Mouse (Mus musculus): ENCODE measurements at regions not wholly inside any gene's neighbourhood (a gene's known extent, or its start where the extent isn't known, plus 50 kb on each side); places are given as distances from the start of the nearest gene placed in this dataset.

DNA sequence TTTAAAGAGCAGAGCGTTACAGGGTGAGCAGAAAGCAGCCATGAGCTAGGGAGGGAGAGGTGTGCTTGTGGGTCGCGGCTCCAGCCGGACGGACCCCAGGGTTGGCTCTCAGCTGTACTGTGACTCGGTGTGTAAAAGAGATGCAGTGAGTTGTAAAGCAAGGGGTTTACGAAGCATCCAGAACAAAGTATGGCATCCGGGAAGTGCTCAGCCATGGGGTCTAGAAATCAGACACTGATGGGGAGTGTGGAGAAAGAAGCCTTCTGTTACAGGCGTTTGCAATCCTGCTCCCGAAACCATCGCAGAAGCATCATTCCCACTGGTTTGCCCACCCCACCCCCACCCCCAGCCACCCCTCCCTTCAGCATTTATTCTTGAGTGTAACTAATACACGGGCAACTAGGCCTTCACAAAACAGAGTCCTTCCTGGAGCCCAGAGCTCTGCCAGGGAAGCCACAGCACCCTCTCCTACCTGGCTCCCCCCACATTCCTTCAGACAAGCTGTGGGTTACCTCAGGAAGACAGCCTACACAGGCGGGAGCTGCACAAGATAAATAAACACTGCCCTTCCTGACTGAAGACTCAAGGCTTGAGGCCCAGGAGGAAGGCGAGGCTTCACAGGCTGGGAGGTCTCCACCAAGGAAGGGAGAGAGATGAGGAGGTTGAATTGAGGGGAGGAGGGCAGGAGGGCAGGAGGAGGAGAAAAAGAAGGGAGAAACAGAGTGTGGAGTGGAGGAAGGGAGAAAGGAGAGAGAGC, 133.1 kb downstream of the Nufip1 start:
- peak overlapping the region; percentile 36; the same call in 1 of the 2 replicates for H3K9ac ChIP-seq (replicated peaks; ENCODE audit: low read length)

DNA sequence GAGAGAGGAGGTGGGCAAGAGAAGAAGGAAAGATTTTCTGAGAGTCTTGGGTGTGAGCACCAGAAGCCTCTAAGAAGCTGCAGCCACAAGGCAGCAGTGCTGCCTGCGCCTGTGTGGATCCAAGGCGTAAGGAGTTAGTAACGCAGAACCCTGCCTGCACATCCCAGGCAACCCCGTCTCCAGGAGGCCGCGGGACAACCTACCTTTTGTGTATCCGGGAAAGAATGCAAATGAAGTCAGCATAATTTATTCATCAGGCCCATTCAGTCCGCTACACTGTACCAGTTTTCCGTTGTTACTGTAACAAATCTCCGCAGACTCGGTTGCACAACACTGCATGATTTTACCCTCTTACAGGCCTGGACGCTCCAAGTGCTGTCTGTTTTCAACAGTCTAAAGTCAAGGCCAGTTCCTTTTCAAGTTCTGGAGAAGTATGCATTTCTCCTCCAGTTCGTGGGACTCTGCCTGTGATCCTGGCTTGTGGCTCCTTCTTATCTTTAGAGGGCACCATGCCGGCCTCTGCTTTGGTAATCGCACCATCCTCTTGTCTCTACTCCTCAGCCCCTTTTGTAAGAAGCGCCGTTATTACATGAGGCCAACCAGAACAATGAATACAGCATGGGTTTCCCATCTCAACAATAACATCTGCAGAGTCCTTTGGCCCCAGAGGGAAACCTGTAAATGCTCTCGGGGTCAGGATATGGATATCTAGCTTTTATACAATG, 133.8 kb downstream of the Nufip1 start:
- Histone ChIP-seq H3K27ac (ENCODE audit: low read length) (peak overlapping the region; percentile 51; the same call in 1 of the 2 replicates), H3K4me2 (replicated peaks; ENCODE audit: low read depth, low read length) (peak overlapping the region; percentile 19; the same call in 1 of the 2 replicates), H3K27me3 (ENCODE audit: insufficient read depth, low read length) (no peaks in the 10 kb centered on the region), H3K4me1 (ENCODE audit: insufficient read depth, low read length) (peaks cover 21% of the 10 kb centered on the region), H3K4me3 (ENCODE audit: low read length) (no peak overlapping the region), H3K9ac (replicated peaks; ENCODE audit: low read length) (peak overlapping the region; percentile 36; the same call in 1 of the 2 replicates), H3K36me3 (ENCODE audit: insufficient read depth, low read length) (no peaks in the 10 kb centered on the region), H3K9me3 (ENCODE audit: low read length) (0 out of 2 replicates have a peak, but pooled peaks cover 5% of the 10 kb centered on the region)
- WGBS: 39% methylated on average over 18 of the region's 18 CpGs
- ATAC-seq (ENCODE audit: low FRiP score, low TSS enrichment): peak; percentile 46; the same call in 1 of the 2 replicates

More for the DNA sequence above, 133.1 kb downstream of the Nufip1 start:
- no peaks in the 10 kb centered on the region for H3K36me3 ChIP-seq (ENCODE audit: insufficient read depth, low read length)
- H3K9me3 ChIP-seq (ENCODE audit: low read length): 0 out of 2 replicates have a peak, but pooled peaks cover 5% of the 10 kb centered on the region
- peak; percentile 83 for ATAC-seq (ENCODE audit: low FRiP score, low TSS enrichment)
- H3K4me3 ChIP-seq (ENCODE audit: low read length): no peak overlapping the region
- peak overlapping the region; percentile 51; the same call in 1 of the 2 replicates for H3K27ac ChIP-seq (ENCODE audit: low read length)
- 36% methylated on average over 14 of the region's 14 CpGs for WGBS
- peak overlapping the region; percentile 19; the same call in 1 of the 2 replicates for H3K4me2 ChIP-seq (replicated peaks; ENCODE audit: low read depth, low read length)
- no peaks in the 10 kb centered on the region for H3K27me3 ChIP-seq (ENCODE audit: insufficient read depth, low read length)
- H3K4me1 ChIP-seq (ENCODE audit: insufficient read depth, low read length): peaks cover 21% of the 10 kb centered on the region

DNA sequence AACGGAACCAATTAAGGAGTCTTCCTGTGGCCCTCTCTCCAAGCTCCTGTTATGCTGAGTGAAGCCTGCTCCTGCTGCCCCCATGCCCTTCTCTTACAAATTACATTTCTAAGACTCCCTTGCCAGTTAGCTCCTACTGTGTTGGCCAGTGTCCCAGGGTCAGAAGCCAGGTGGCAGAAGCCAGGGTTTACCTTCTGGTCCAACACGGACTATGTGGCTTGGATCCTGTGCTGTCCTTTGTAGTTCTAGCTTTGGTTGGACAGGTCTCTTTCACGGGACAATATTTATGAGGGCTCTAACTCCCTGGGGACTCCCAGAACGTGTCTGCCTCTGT, 134.3 kb downstream of the Nufip1 start:
- H3K9me3 ChIP-seq (ENCODE audit: low read length): 0 out of 2 replicates have a peak, but pooled peaks cover 5% of the 10 kb centered on the region
- H3K27me3 ChIP-seq (ENCODE audit: insufficient read depth, low read length): no peaks in the 10 kb centered on the region
- H3K4me3 ChIP-seq (ENCODE audit: low read length): no peak overlapping the region
- H3K4me2 ChIP-seq (replicated peaks; ENCODE audit: low read depth, low read length): no peak overlapping the region
- peaks cover 19% of the 10 kb centered on the region for H3K4me1 ChIP-seq (ENCODE audit: insufficient read depth, low read length)
- no peaks in the 10 kb centered on the region for H3K36me3 ChIP-seq (ENCODE audit: insufficient read depth, low read length)
- H3K27ac ChIP-seq (ENCODE audit: low read length): no peak overlapping the region
- no peak for ATAC-seq (ENCODE audit: low FRiP score, low TSS enrichment)
- 43% methylated on average over 4 of the region's 4 CpGs for WGBS
- H3K9ac ChIP-seq (replicated peaks; ENCODE audit: low read length): no peak overlapping the region

DNA sequence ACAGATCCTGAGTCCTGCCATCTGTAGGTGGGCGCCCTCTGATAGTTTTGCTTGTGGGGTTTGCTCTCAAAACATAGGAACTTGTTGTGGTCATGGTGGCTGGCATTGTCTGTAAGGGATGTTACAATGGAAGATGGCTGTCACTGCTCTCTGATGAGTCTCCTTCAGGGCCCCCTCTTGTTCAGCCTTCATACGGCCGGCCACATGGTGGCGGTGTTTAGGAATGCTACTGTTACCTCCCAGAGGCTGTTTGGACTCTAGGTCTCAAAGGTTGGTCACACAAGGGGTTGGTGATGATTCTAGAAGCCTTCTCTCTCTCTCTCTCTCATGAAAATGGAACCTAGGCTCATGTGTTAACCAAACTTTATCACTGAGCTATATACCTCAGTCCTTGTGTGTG, 137.0 kb downstream of the Nufip1 start:
- no peak for ATAC-seq (ENCODE audit: low FRiP score, low TSS enrichment)
- Histone ChIP-seq H3K4me1 (ENCODE audit: insufficient read depth, low read length) (peaks cover 17% of the 10 kb centered on the region), H3K9ac (replicated peaks; ENCODE audit: low read length) (no peak overlapping the region), H3K27ac (ENCODE audit: low read length) (no peak overlapping the region), H3K4me3 (ENCODE audit: low read length) (no peak overlapping the region), H3K9me3 (ENCODE audit: low read length) (no peaks in the 10 kb centered on the region), H3K36me3 (ENCODE audit: insufficient read depth, low read length) (no peaks in the 10 kb centered on the region), H3K4me2 (replicated peaks; ENCODE audit: low read depth, low read length) (no peak overlapping the region), H3K27me3 (ENCODE audit: insufficient read depth, low read length) (no peaks in the 10 kb centered on the region)
- 86% methylated on average over 4 of the region's 4 CpGs for WGBS

DNA sequence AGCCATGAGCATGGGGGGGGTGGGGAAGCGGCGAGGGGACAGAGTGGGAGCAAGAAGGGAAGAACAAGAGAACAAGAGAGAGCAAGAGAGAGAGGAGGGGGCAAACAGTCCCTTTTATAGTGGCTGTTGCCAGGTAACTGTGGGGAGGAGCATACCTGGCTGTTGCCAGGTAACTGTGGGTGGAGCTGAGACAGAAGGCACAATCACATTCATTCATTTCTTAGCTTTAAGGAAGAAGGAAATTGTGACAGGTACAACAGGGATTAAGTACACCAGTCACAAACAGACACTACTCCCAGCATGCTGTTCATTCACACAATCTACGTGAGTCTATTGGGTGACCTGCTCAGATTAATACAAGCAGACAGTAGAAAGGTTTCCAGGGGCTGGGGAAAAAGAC, 143.2 kb downstream of the Nufip1 start:
- no peak overlapping the region for H3K9ac ChIP-seq (replicated peaks; ENCODE audit: low read length)
- H3K9me3 ChIP-seq (ENCODE audit: low read length): no peaks in the 10 kb centered on the region
- whole genome bisulfite sequencing: 95% methylated on average over 3 of the region's 3 CpGs
- no peaks in the 10 kb centered on the region for H3K36me3 ChIP-seq (ENCODE audit: insufficient read depth, low read length)
- no peak overlapping the region for H3K4me2 ChIP-seq (replicated peaks; ENCODE audit: low read depth, low read length)
- H3K27me3 ChIP-seq (ENCODE audit: insufficient read depth, low read length): no peaks in the 10 kb centered on the region
- H3K4me1 ChIP-seq (ENCODE audit: insufficient read depth, low read length): peaks cover 12% of the 10 kb centered on the region
- no peak for ATAC-seq (ENCODE audit: low FRiP score, low TSS enrichment)
- H3K4me3 ChIP-seq (ENCODE audit: low read length): no peak overlapping the region
- H3K27ac ChIP-seq (ENCODE audit: low read length): no peak overlapping the region

DNA sequence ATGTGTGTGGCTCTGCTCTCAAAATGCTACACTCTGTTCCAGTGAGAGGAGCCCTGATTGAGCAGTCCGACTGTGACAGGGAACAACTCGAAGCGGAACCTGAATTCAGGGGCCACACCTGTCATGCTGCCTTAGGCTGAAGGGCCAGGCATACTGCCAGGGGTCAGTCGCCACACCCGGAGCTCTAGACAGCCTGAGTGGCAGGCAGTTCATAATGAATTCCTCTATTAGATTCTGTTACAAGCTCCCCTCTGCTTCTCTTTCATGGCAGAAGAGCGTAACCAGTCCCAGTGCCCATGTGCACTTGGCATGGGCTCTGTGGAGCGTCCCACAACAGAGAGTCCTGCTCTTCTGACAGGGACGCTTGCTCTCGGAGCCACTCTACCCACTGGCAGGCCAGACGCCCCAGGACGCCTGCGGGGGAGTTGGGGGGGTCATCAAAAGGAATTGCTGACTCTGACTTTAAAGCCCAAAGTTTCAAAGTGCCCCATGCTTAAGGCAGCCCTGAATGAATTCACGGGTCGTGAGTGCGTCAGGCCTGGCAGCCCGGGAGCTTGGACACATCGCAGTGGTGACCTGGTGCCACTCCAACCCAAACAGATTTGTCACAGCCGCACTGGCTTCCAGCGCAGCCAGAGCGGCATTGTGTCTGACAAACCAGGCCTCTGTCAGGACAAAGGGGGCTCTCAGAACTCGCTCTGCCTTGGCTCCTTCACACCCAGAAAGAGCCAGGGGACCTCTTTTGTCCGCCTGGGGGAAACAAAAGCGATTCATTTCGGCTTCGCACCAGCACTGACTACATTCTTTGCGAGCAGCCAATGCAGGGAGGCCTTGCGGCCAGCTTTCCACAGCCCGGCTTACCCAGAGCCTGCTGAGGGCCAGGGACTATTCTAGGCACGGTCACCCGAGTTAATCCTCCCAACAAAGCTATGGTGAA, 144.1 kb downstream of the Nufip1 start:
- Histone ChIP-seq H3K4me1 (ENCODE audit: insufficient read depth, low read length) (peaks cover 12% of the 10 kb centered on the region), H3K27me3 (ENCODE audit: insufficient read depth, low read length) (no peaks in the 10 kb centered on the region), H3K4me3 (ENCODE audit: low read length) (no peak overlapping the region), H3K9me3 (ENCODE audit: low read length) (no peaks in the 10 kb centered on the region), H3K9ac (replicated peaks; ENCODE audit: low read length) (no peak overlapping the region), H3K36me3 (ENCODE audit: insufficient read depth, low read length) (no peaks in the 10 kb centered on the region), H3K4me2 (replicated peaks; ENCODE audit: low read depth, low read length) (no peak overlapping the region), H3K27ac (ENCODE audit: low read length) (no peak overlapping the region)
- WGBS: 33% methylated on average over 30 of the region's 30 CpGs
- ATAC-seq (ENCODE audit: low FRiP score, low TSS enrichment): 0 out of 2 replicates have a peak, but pooled peaks have one; percentile 49

DNA sequence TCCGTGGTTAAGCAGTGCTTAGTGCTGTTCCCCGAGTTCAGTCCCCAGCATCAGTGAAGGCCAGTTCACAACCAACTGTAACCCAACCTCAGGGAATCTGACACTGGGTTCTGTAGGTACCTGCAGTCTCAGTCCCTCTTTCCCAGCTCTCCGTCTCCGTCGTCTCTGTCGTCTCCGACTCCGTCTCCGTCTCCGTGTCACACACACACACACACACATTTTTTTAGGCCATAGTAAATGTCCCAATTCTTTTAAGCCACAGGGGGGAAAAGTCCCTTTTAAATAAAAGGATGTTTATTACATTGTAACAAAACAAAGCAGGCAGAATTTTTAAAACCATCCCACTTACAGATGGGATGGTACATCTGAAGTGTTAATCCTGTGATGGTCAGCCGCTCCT, 145.3 kb downstream of the Nufip1 start:
- Histone ChIP-seq H3K9me3 (ENCODE audit: low read length) (no peaks in the 10 kb centered on the region), H3K4me3 (ENCODE audit: low read length) (no peak overlapping the region), H3K4me2 (replicated peaks; ENCODE audit: low read depth, low read length) (no peak overlapping the region), H3K27ac (ENCODE audit: low read length) (no peak overlapping the region), H3K36me3 (ENCODE audit: insufficient read depth, low read length) (no peaks in the 10 kb centered on the region), H3K9ac (replicated peaks; ENCODE audit: low read length) (no peak overlapping the region), H3K4me1 (ENCODE audit: insufficient read depth, low read length) (peaks cover 12% of the 10 kb centered on the region), H3K27me3 (ENCODE audit: insufficient read depth, low read length) (no peaks in the 10 kb centered on the region)
- ATAC-seq (ENCODE audit: low FRiP score, low TSS enrichment): no peak
- WGBS: 91% methylated on average over 11 of the region's 11 CpGs

DNA sequence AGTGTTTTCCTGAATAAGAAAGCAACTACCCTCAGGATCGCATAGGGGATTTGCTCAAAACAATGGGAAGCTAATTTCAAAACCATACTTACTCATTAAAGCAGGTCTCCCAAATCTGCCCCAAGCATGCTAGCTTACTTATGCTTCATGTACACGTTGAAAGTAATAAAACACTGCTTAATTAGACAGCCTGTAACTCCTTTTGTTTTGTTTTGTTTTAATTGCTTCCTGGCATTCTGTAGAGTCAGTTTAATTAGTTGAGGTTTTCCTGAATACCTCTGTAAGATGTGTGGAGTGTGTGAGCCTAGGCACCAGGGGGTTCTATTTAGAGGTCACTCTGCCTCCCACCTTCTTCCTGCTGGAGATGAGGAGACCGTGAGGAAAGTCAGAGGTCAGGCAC, 147.9 kb downstream of the Nufip1 start:
- Histone ChIP-seq H3K36me3 (ENCODE audit: insufficient read depth, low read length) (no peaks in the 10 kb centered on the region), H3K27ac (ENCODE audit: low read length) (no peak overlapping the region), H3K4me2 (replicated peaks; ENCODE audit: low read depth, low read length) (no peak overlapping the region), H3K4me3 (ENCODE audit: low read length) (no peak overlapping the region), H3K9ac (replicated peaks; ENCODE audit: low read length) (no peak overlapping the region), H3K27me3 (ENCODE audit: insufficient read depth, low read length) (no peaks in the 10 kb centered on the region), H3K4me1 (ENCODE audit: insufficient read depth, low read length) (peaks cover 12% of the 10 kb centered on the region), H3K9me3 (ENCODE audit: low read length) (no peaks in the 10 kb centered on the region)
- ATAC-seq (ENCODE audit: low FRiP score, low TSS enrichment): no peak
- WGBS: 13% methylated on average over 3 of the region's 3 CpGs

DNA sequence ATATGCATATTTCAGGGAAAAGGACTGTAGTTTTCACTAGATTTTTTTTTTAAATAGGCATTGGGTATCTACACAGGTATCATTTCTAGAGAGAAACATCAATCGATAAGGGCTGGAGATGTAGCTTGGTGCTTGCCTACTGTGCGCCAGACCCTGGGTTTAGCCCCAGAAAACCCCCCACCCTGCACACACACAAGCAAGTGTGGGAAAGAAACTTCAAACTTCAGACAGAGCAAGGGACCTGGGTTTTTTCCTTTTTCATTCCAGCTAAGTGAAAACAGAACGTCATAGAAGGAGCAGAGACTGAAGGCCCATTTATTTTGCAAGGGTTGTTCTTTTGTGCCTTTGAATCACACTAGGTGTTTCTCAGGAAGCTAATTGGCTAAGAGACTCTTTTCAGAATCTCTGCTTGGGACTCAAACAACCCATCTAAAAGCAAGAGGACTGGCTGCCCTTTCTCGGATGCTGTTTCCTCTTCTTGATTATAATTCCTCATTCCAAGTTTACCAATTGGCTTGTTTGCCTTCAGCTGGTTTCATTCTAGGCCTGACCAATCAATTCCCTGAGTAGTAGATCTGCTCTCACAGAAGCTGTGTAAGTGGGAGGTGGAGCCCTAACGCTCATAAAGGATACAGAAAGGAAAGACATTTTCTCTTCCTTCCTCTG, 150.1 kb downstream of the Nufip1 start:
- Histone ChIP-seq H3K9me3 (ENCODE audit: low read length) (no peaks in the 10 kb centered on the region), H3K27me3 (ENCODE audit: insufficient read depth, low read length) (no peaks in the 10 kb centered on the region), H3K9ac (replicated peaks; ENCODE audit: low read length) (no peak overlapping the region), H3K4me2 (replicated peaks; ENCODE audit: low read depth, low read length) (no peak overlapping the region), H3K36me3 (ENCODE audit: insufficient read depth, low read length) (no peaks in the 10 kb centered on the region), H3K4me3 (ENCODE audit: low read length) (no peak overlapping the region), H3K4me1 (ENCODE audit: insufficient read depth, low read length) (peaks cover 3% of the 10 kb centered on the region; the same call in 1 of the 2 replicates), H3K27ac (ENCODE audit: low read length) (no peak overlapping the region)
- no peak for ATAC-seq (ENCODE audit: low FRiP score, low TSS enrichment)
- whole genome bisulfite sequencing: 80% methylated on average over 5 of the region's 5 CpGs

All from kidney, embryonic 16.5 days (tissue).